Mouse (Mus musculus): ENCODE data around the gene Tubal3.
"Not testable (repeated sequence)": the region's sequence is repeated elsewhere in the genome, so short reads cannot be mapped to it uniquely, and the experiment has no call there.

Gene Tubal3

DNA sequence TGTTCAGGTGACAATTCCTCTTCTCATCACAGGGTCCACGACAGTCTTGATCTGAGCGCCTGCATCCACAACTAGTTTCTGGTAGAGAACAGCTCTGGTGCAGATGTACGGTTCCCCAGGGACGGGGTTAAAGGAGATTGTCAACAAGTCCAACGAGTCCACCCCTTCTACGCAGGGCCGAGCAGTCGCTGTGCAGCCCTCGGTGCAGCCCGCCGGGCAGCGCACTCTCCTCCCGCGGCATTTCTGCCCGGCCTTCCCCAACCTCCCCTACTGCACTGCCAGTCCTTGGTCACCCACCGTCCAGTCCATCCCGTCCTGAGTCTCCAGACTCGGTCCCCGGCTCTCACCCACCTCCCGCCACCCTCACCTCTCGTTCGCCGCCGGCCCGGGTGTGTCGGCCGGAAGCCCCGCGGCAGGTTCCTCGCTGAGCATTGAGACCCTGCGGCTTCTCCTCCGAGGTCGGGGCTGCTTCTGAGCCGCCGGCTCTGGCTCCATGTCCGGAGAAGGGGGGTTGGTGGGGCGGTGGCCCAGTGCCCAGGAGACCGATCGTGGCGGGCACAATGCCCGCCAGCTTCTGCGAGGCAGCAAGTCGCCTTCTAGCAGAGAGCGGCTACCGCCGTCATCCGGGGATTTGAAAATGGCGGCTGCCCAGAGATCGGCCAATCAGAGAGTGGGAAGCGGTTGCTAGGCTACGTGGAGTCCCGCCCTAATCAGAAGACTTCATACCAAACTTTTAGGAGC lies at the start of gene Tubal3, which contains the start of gene Net1:
Gene Tubal3, plus strand, starts transcription at position 704 of the 741 bp plus-strand sequence.
Gene Net1, minus strand, starts transcription at position 650 of the 741 bp plus-strand sequence.
- peak; percentile 71 for DNase-seq (ENCODE audit: extremely low spot score, low read depth, low spot score)

DNA sequence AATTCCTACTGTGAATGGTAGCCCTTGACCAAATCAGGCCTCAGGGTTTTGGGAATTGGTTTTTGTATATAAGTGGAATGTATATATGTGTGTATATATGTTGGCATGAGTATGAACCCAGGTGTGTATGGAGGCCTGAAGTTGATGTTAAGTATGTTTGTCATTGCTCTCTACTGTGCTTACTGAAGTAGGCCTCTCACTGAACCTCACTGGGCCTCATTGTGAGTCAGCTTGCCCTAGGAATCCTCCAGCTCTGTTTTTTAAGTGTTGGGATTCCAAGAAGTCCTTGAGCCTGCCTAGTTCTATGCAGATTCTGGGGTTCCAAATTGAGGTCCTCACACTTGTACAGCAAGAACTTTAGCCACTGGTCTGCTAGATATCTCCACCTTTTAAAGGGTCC lies 48.2 kb upstream of the Tubal3 start:
- DNase-seq (ENCODE audit: extremely low spot score, low read depth, low spot score): no peak

DNA sequence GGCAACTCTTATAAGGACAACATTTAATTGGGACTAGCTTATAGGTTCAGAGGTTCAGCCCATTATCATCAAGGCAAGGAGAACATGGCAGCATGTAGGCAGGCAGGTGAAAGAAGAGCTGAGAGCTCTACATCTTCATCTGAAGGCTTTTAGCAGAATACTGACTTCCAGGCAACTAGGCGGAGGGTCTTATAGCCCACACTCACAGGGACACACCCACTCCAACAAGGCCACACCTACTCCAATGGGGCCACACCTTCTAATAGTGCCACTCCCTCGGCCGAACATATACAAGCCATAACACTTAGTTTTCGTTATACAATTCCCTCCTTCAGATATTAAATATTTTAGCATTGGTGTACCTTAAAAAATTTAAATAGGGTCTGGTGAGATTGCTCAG lies 45.2 kb upstream of the Tubal3 start:
- DNase-seq (ENCODE audit: extremely low spot score, low read depth, low spot score): no peak

DNA sequence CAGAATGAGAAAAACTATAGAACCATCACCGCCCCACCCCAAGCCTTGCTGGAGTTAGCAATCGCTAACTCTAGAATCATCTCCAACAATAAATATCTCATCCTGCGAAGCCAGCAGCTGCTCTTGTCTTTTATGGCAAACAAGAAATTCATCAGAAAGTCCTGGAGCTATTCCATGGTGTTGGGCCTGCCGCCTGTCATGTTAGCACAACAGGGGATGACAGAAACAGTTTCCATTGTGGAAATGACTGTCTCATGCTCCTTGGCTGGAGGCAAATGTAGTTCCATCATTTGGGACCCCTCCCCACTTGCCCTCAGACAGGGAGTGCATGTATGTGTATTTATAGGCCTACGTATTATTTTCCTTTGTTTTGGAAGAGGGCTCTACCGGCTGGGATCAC lies 41.6 kb upstream of the Tubal3 start:
- DNase-seq (ENCODE audit: extremely low spot score, low read depth, low spot score): no peak

DNA sequence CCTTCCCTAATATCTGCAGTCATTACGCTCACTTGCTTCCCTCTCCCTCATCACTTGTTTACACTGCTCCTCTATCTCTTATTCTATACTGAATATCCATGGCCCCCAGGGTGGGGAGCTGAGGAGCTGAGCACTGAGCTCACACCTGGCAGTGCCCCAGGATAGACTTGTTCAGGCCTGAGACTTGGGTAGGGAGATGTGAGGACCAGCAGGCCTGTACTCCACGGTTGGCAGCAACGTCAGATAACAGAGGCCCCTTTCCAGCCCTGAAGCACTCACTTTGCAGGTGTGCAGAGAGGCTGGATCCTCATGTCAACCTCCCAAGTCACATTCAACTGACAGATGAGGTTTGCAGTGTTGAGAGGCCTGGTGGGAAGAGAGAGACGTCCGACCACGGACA lies 40.9 kb upstream of the Tubal3 start:
- no peak for DNase-seq (ENCODE audit: extremely low spot score, low read depth, low spot score)

DNA sequence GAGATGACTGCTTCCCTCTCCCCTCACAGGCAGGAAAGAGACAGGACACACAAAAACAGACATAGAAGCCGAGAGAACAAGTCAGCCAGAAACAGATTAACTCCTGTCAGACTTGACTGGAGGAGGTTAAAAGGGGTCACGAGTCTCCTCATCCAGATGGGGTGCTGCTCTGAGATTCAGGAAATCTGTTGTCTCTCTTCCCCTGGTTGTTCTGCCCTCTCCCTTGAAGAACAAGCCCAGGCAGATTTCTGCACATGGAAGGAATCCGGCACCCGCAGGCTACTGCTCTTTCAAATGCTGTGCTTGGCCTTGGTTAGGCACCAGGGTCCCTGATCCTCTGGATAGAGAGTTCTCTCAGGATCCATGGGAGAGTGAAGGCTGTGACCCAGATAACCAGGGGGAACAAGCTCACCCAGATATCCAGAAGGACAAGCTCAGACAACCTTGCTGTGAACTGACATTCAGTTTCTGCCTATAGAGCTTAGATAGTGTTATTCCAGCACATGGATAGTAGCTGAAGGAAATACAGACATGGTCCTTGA lies 40.3 kb upstream of the Tubal3 start:
- DNase-seq (ENCODE audit: extremely low spot score, low read depth, low spot score): no peak

DNA sequence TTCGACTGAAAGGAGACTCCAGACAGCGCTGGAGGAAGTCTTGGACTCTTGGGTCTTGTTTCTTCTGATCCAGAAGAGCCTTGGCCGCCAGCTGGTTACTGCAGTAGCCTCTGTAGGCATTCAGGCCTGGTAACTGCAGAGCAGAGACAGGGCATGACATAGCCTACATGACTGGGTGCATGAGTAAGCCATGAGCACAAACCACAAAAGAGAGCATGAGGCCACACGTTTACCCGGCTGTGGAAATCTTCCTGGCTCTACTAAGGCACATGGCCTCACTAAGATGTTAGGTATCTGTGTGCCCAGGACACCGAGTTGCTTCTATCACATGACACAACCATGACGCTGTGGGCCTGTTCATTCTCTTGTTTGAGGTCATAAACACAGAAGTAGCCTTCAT lies 31.4 kb upstream of the Tubal3 start:
- DNase-seq (ENCODE audit: extremely low spot score, low read depth, low spot score): no peak

DNA sequence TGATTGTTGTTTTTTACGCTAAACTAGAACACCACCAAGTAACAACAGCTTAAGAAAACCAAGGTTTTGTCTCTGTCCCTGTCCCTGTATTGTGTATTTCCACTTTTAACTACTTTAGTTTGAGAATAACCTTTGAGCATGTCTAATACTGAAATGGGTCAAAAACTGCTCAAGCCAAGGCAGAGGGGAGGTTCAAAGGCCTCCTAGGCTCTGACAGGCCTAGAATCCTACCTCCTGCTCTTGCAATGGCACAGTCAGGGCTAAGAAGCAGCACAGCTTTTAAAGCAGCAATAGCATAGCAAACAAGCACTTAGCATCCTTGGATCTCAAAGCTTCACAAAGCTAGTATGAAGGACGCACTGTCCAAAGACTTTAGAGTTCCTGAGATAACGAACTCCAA lies 29.0 kb upstream of the Tubal3 start:
- DNase-seq (ENCODE audit: extremely low spot score, low read depth, low spot score): no peak

DNA sequence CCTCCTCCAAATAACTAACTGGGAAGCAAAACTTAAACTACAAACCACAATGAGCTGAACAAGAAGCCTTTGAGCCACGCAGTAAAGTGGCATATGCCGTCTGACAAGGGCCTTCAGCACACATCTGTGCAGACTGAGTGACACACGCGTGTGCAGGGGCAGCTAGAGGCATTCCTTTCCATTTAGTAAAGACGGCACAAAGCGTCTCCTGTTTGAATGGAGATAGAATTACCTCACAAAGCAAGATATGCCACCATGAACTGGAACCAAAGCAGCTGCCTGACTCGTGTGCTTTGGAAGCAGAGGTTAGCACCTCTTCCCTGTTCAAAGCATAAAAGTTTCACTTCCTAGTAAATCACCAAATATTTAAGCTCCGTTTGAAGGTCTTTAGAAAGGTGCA lies 28.0 kb upstream of the Tubal3 start:
- DNase-seq (ENCODE audit: extremely low spot score, low read depth, low spot score): no peak

DNA sequence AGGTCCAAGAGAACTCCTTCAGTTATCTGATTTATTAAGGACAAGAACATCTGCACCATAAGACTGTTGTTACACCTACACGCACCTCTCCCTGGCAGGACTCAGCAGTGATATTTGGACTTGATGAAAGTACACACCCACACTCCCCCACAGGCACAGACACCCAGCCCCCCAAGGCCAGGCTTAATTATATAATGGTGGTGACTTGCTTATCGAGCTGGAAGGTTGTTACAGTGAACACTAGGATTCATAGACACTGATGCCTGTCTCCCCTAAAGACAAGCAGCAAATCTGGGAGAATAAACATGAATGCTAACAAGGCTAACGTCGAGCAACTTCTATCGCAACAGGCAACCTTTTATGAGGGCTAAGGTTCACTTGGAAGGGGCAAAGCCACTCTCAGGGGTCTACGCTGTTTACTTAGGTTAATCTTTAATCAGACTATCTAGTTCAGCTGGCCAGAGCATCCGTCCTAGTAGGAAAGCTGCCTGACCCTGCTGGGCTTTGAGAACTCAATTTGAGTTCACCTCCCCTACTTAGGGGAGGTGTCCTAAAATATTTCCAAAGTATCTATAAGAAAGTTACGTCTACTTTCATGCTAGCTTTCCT lies 26.5 kb upstream of the Tubal3 start:
- no peak for DNase-seq (ENCODE audit: extremely low spot score, low read depth, low spot score)

DNA sequence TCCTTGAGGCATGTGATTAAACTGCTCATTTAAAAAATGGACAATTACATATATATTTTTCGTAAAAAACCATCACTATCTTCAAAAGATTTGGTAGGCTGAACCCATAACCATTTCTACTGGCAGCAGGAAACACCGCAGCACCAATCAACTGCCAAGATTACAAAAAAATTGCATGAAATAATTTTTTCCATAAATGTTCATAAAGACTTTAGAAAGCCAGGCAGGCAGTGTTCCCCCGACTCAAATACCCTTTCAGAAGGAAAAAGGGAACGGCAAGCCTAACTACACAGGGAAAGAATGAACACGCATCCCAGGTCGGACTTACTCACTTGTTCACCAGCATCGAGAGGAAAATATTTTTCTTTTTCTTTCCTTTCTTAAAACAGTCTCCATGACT lies 25.5 kb upstream of the Tubal3 start:
- no peak for DNase-seq (ENCODE audit: extremely low spot score, low read depth, low spot score)

DNA sequence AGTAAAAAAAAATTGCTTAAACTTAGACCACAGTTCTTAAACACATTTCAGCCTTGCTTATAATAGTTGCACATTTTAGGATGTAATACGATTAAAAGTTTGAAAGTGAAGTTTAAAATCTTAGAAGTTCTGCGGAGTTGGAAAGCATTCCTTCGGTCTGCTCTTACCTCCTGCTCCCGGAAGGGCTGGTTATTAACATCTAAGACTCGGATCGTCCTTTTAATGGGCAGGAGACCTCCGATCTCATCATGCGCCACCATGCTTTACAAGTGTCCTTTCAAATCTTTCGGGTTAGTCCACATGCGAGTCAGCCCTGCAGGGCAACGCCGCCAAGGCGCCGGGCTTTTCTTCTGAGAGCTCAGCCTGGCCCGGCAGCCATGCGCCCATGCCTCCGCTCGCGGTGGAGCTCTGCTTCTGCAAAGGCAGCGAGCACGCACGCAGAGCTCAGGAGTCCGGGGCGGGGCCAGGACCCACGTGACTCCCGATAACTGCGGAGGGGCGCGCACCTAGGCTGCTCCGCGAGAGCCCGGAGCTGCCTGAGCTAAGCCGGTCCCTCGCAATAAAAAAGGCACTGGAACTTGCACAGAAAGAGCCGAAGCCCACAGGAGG lies 24.8 kb upstream of the Tubal3 start:
- DNase-seq (ENCODE audit: extremely low spot score, low read depth, low spot score): peak; percentile 62

DNA sequence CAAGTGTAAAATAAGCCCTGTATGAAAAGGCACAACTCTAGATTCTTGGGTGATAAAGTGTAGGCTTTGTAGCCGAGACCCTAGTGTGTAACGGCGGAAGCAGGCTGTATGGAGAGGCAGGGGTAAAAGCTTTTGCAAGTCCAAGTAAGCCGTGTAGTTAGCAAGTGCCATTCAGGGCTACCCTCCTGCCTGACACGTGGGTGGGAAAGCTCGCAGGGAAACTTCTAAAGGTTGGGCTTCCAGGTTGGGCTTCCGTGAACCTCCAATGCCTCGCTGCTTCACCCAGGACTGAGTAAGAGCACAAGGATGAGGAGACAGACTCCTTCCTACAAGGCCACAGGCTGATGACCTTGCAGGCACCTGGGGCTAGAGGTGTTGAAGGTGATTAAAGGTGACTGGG lies 23.5 kb upstream of the Tubal3 start:
- no peak for DNase-seq (ENCODE audit: extremely low spot score, low read depth, low spot score)

DNA sequence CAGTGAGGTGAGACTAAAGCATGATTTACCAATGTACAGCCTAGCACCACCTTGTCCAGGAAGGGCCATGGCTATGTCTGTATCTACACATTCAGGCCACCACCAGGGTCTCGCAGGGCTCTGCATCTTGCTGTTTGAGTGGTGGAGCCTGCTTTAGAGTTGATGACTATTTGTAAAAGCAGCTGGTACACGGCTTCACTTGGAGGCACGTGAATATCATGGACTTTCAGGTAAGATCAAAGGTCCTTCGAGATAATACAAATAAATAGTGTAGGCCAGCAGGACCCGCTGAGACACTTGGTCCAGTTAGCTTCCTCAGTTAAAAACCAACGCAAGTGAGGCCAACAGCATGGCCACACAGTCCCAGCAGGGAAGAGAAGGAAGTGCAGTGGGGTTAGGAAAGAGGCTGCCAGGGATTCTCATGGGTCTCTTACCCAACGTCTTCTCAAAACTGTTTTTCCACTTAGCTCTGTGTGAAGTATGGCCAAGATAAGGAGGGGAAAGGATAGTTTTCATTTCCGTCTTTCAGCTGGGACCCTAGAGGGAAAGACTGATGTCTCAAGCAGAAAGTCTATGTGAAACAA lies 22.6 kb upstream of the Tubal3 start:
- no peak for DNase-seq (ENCODE audit: extremely low spot score, low read depth, low spot score)

DNA sequence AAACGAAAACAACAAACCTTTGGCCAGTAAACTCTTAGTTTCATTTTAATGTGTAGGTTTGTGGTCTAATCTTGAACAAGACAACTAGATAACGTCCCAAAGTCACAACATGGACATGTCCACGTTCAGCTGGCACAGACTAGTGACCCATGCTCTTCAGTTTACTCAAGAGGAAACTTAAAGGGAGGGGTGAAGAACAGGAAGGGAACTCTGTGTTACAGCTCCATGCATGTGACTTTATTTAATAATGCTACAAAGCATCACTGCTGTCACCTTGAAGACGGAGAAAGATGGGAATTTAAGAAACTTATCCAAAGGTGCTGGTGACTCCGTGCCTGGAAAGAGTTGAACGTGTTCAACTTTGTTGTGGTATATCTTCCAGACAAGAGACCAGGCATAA lies 22.0 kb upstream of the Tubal3 start:
- no peak for DNase-seq (ENCODE audit: extremely low spot score, low read depth, low spot score)

DNA sequence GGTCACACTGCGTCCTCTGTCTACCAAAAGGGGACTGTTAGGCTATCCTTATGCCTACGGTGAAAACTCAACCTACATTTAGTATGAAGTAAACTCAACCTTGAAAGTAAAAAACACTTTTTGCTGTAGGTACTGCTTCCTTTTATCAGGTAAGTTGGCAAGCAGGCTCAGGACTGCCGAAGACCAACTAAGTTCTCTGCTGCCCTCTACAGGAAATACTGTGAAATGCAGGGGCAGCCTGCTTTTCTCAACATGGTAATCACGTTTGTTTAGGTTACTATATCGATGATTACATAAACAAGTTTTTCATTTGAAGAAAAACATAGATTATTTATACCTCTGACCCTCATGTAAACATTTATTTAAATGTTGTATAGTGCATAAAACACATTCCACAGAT lies 21.2 kb upstream of the Tubal3 start:
- peak; percentile 75 for DNase-seq (ENCODE audit: extremely low spot score, low read depth, low spot score)

DNA sequence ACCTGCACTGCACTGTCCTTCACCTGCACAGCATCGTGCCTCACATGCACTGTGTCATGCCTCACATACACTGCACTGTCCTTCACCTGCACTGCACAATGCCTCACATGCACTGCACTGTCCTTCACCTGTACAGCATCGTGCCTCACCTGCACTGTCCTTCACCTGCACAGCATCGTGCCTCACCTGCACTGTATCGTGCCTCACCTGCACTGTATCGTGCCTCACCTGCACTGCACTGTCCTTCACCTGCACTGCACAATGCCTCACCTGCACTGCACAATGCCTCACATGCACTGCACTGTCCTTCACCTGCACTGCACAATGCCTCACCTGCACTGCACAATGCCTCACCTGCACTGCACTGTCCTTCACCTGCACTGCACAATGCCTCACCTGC lies 19.9 kb upstream of the Tubal3 start:
- not testable (repeated sequence) for DNase-seq (ENCODE audit: extremely low spot score, low read depth, low spot score)

DNA sequence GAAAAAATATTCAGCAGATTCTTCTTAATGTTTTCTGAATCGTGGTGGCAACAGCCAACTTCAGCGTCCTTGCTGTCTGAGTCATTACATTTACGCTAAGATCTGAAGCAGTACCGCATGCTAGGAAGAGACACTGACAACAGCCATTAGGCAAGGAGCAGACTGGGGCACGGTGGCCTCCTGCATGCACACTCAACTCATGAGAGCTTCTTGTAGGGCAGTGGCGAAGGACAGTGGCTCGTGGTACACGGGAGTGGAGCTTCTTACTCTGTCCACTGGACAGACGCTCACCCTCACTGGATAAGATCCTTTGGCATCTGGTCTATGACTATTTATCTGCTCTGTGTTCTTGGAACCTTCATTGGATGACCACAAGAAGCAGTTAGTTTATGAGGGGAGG lies 18.8 kb upstream of the Tubal3 start:
- DNase-seq (ENCODE audit: extremely low spot score, low read depth, low spot score): no peak

DNA sequence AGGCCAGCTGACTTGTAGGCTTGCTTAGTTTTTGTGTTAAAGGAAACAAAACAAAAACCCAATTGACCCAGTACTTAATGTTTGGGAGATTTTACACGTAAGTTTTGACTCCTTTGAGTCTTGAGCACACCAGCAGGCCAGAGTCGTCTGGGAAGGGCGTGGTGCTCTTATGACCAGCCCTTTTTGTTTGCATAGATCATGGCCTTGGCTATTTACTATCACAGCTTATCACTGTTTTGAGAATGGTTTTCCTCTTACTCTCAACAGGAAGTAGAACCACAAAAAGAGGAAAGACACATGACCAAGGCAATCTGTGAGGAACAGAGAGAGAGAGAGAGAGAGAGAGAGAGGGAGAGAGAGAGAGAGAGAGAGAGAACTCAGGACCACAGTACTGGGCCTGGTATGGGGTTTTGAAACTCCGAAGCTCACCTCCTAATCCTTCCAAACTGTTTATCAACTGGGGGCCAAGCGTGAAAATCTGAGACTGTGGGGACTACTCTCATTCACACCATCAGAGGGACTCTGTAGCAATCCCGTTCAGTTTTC lies 10.8 kb upstream of the Tubal3 start:
- no peak for DNase-seq (ENCODE audit: extremely low spot score, low read depth, low spot score)

DNA sequence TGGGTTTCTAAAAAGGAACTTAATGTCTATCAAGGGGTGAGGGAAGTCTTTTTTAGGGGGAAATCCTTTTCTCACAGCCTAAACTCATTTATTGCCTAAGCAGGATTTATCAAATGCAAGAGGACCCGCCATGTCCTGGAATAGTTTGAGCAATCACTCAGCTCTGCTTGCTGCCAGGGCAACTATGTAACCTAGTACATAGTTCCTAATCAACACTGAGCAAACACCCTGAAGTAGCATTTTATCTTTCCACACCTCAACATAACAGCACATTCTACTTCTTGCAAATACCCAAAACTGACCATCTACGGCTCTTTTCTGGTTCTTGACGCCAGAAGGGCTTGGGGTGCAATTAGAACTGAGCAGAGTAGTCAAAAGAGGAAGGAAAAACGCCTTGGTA lies 9.8 kb upstream of the Tubal3 start:
- DNase-seq (ENCODE audit: extremely low spot score, low read depth, low spot score): no peak

DNA sequence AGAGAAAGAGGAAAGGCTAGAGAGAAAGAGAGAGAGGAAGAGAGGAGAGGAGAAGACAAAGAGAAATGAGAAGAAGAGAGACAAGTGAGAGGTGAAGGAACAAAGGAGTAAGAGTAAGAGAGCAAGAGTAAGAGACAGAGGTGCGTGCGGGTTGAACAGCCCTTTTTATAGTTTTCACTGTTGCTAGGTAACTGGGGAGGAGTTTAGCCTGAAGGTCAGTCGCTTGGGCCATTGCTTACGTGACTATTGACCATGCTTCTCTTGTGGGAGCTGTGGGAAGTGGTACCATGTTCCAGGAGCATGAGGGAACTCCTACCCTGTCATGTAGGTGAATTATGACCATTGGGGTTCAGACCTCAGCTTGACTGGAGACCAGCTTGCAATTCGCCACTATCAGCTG lies 7.7 kb upstream of the Tubal3 start:
- DNase-seq (ENCODE audit: extremely low spot score, low read depth, low spot score): no peak

DNA sequence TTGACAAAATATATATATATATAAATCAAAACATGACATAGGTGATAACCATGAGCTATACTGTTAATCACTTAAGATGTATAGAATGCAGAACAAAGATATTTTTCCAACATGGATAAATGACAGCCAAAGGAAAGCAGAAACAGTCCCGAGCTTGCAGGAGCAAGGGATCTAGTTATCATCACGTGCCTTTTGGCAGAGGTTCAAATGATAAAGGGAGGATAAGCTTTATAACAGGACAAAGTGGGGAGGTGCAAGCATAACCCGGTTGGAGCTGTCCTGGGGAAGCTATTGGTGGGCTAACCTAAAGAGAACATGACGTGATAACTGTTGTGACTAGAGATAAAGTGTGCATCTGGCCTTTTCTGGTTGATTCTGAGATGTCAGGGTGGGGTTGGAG lies 4.6 kb upstream of the Tubal3 start:
- no peak for DNase-seq (ENCODE audit: extremely low spot score, low read depth, low spot score)
